Mouse (Mus musculus): ENCODE results near the gene Rab34. TPM values are rescaled to one million over a fixed set of nuclear protein-coding genes. Genes with fewer than 3 reads are reported as not detected.

Gene Rab34
- total RNA-seq, 2 experiments from 2014 or later: 25.2 to 28.0 TPM

GRCm38 (mm10) chr11:78164924-78165760 lies 23.1 kb upstream of the Rab34 start, which contains the start of gene Traf4:
Gene Traf4, minus strand, starts transcription at chr11:78165589.
- peak; percentile 87 for DNase-seq

- peak; percentile 69 for DNase-seq
These were observed 22.5 kb upstream of the Rab34 start for GRCm38 (mm10) chr11:78165761-78166109.

- DNase-seq: no peak
These were observed 22.1 kb upstream of the Rab34 start for GRCm38 (mm10) chr11:78166161-78166560.

- no peak for DNase-seq
These were observed 21.6 kb upstream of the Rab34 start for GRCm38 (mm10) chr11:78166640-78167039.

GRCm38 (mm10) chr11:78167257-78167959 lies 20.8 kb upstream of the Rab34 start:
- no peak for DNase-seq

GRCm38 (mm10) chr11:78168541-78169468 lies 19.4 kb upstream of the Rab34 start:
- DNase-seq: no peak

GRCm38 (mm10) chr11:78170306-78170705 lies 17.9 kb upstream of the Rab34 start:
- no peak for DNase-seq

GRCm38 (mm10) chr11:78171328-78171727 lies 16.9 kb upstream of the Rab34 start:
- no peak for DNase-seq

GRCm38 (mm10) chr11:78172034-78172747 lies 16.0 kb upstream of the Rab34 start:
- peak; percentile 37 for DNase-seq

GRCm38 (mm10) chr11:78172748-78173383 lies 15.4 kb upstream of the Rab34 start:
- no peak for DNase-seq

GRCm38 (mm10) chr11:78174506-78174905 lies 13.7 kb upstream of the Rab34 start:
- DNase-seq: no peak

- DNase-seq: no peak
These were observed 12.3 kb upstream of the Rab34 start for GRCm38 (mm10) chr11:78175771-78176401.

- peak; percentile 92 for DNase-seq
These were observed 11.8 kb upstream of the Rab34 start, which contains the start of the genes Nek8 and Tlcd1 for GRCm38 (mm10) chr11:78176402-78176862. Gene Nek8, minus strand, starts transcription at chr11:78176675. Gene Tlcd1, plus strand, starts transcription at chr11:78176711.

- DNase-seq: no peak
These were observed 11.3 kb upstream of the Rab34 start for GRCm38 (mm10) chr11:78176905-78177331.

- peak; percentile 47 for DNase-seq
These were observed 10.8 kb upstream of the Rab34 start for GRCm38 (mm10) chr11:78177437-78177836.

- peak; percentile 99 for DNase-seq
These were observed 10.0 kb upstream of the Rab34 start for GRCm38 (mm10) chr11:78177903-78178858.

- peak; percentile 72 for DNase-seq
These were observed 9.3 kb upstream of the Rab34 start for GRCm38 (mm10) chr11:78178859-78179437.

- DNase-seq: no peak
These were observed 8.7 kb upstream of the Rab34 start for GRCm38 (mm10) chr11:78179438-78179999.

Data from heart, postnatal 4 days (tissue).